Mouse (Mus musculus): Measurements from ENCODE around the gene Yes1. TPM values are rescaled to one million over a fixed set of nuclear protein-coding genes. Genes with fewer than 3 reads are reported as not detected.
A peak's percentile ranks its signal among the peaks of the same experiment; 100 is the strongest.
"Not testable (repeated sequence)": the region's sequence is repeated elsewhere in the genome, so short reads cannot be mapped to it uniquely, and the experiment has no call there.

Yes1 gene
- polyA plus RNA-seq, 1 experiment from 2014 or later = 23.9 TPM

DNA sequence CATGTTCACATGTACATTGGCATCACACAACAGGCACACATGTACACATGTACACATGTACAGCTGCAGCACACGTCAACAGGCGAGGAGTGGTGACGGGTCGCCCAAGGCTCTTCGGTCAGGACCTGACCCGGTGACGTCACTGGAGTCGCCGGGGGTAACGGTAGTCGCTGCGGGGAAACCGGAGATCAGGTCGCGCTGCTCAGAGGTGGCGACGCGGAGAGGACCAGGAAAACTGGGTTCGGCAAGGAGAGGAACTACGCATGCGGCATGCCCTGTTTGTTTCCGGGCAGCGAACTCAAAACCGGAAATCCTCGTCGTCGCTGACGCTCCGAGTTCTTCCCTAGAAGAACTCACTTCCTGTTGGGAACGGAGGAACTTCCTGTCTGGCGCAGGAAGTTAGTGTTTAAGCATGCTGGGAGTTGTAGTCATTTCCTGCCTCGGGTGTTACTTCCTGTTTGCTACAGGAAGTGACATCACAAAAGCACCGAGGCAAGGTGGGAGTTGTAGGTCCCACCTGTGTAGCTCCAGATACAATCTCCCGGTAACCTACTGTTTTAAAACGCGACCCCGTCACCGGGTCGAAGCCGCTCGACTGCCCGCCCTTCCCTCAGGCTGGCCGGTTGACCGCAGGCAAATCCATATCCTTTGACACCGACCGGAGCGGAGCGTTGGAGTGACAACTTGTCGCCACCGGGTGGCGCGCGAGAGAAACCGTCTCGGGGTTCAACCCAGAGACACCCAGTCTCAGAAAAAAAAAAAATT is 102.9 kb downstream of the Yes1 start:
- H3K9ac ChIP-seq (ENCODE audit: low read length) = peak overlapping the region; percentile 88
- H3K36me3 ChIP-seq (ENCODE audit: control insufficient read depth, insufficient read depth) = no peaks in the 10 kb centered on the region
- peak overlapping the region; percentile 95 for H3K27ac ChIP-seq (ENCODE audit: low read length)
- H3K4me3 ChIP-seq (ENCODE audit: low read length) = peak overlapping the region; percentile 90
- no peaks in the 10 kb centered on the region for H3K9me3 ChIP-seq (replicated peaks; ENCODE audit: control insufficient read depth, low read length)
- H3K4me2 ChIP-seq (ENCODE audit: low read depth, low read length) = peak overlapping the region; percentile 63
- H3K4me1 ChIP-seq (ENCODE audit: control insufficient read depth, insufficient read depth, low read length) = peaks cover 6% of the 10 kb centered on the region
- peak; percentile 99 for ATAC-seq (replicated peaks; ENCODE audit: extremely low read depth, insufficient read depth, low FRiP score)
- H3K27me3 ChIP-seq (ENCODE audit: control insufficient read depth, insufficient read depth, low read length) = no peaks in the 10 kb centered on the region
- under 1% methylated on average over 55 of the region's 55 CpGs for WGBS

DNA sequence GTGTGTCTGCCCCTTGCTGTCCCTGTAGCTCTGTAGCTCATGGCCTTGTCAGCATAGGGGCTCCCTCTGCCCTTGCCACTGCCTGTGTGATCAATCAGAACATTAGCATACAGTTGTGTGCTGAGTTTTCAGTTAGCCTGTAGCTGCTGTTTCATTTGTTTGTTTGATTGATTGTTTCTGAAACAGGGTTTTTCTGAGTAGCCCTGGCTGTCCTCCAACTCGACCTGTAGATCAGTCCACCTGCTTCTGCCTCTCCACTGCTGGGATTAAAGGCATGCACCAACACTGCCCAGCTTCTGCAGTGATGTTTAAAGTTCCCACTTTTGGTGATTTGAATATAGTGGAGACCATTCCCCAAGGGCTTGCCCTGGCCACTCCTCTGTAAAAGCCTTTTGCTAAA is 106.8 kb downstream of the Yes1 start:
- Histone ChIP-seq H3K9ac (ENCODE audit: low read length) (no peak overlapping the region), H3K27ac (ENCODE audit: low read length) (no peak overlapping the region), H3K27me3 (ENCODE audit: control insufficient read depth, insufficient read depth, low read length) (no peaks in the 10 kb centered on the region), H3K4me3 (ENCODE audit: low read length) (no peak overlapping the region), H3K4me1 (ENCODE audit: control insufficient read depth, insufficient read depth, low read length) (peaks cover 4% of the 10 kb centered on the region), H3K4me2 (ENCODE audit: low read depth, low read length) (no peak overlapping the region), H3K36me3 (ENCODE audit: control insufficient read depth, insufficient read depth) (no peaks in the 10 kb centered on the region), H3K9me3 (replicated peaks; ENCODE audit: control insufficient read depth, low read length) (no peaks in the 10 kb centered on the region)
- ATAC-seq (replicated peaks; ENCODE audit: extremely low read depth, insufficient read depth, low FRiP score) = no peak
- 43% methylated on average over 1 of the region's 1 CpGs for WGBS

DNA sequence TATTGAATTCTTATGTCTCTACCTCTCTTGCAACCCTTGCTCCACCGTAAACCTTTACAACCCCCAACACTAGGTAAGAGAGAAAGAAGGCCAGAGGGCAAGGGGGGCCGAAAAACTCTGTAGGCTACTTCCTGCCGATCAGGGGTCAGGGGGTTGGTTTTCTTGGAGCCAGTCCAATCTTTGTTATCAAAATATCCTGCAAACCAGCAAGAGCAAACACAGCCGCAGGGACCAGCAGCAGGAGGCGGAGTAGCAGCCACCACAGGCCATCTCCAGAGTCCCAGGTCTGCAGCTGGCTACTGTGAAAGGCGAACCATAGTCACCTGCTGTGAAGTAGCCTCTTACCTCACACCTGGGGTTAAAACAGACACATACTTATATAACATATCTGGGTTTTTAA is 107.9 kb downstream of the Yes1 start:
- no peak overlapping the region for H3K27ac ChIP-seq (ENCODE audit: low read length)
- H3K4me2 ChIP-seq (ENCODE audit: low read depth, low read length) = no peak overlapping the region
- no peaks in the 10 kb centered on the region for H3K36me3 ChIP-seq (ENCODE audit: control insufficient read depth, insufficient read depth)
- no peaks in the 10 kb centered on the region for H3K4me1 ChIP-seq (ENCODE audit: control insufficient read depth, insufficient read depth, low read length)
- H3K9ac ChIP-seq (ENCODE audit: low read length) = no peak overlapping the region
- no peaks in the 10 kb centered on the region for H3K9me3 ChIP-seq (replicated peaks; ENCODE audit: control insufficient read depth, low read length)
- WGBS = 41% methylated on average over 6 of the region's 6 CpGs
- ATAC-seq (replicated peaks; ENCODE audit: extremely low read depth, insufficient read depth, low FRiP score) = no peak
- H3K4me3 ChIP-seq (ENCODE audit: low read length) = no peak overlapping the region
- H3K27me3 ChIP-seq (ENCODE audit: control insufficient read depth, insufficient read depth, low read length) = no peaks in the 10 kb centered on the region

DNA sequence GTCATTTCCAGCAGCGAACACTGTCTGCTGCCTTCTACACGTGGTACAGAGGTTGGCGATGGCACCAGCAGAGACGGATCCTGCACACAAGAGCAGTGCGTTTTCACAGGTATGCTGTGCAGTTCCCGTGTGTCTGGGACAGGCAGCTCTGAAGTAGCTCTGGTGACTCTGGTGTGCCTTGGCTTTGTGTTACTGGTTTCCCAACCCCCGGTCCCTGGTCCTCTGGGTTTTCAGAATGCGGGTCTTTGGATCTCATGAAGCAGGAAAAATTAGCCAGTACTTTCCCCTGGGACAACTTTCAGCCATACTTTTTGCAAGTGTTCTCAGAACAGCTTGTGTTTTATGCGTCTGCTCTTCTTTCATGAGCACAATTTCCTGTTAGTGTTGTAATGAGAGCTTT is 109.4 kb downstream of the Yes1 start:
- Histone ChIP-seq H3K9ac (ENCODE audit: low read length) (no peak overlapping the region), H3K36me3 (ENCODE audit: control insufficient read depth, insufficient read depth) (no peaks in the 10 kb centered on the region), H3K4me3 (ENCODE audit: low read length) (no peak overlapping the region), H3K4me2 (ENCODE audit: low read depth, low read length) (no peak overlapping the region), H3K27ac (ENCODE audit: low read length) (no peak overlapping the region), H3K9me3 (replicated peaks; ENCODE audit: control insufficient read depth, low read length) (no peaks in the 10 kb centered on the region), H3K4me1 (ENCODE audit: control insufficient read depth, insufficient read depth, low read length) (no peaks in the 10 kb centered on the region), H3K27me3 (ENCODE audit: control insufficient read depth, insufficient read depth, low read length) (no peaks in the 10 kb centered on the region)
- ATAC-seq (replicated peaks; ENCODE audit: extremely low read depth, insufficient read depth, low FRiP score) = no peak
- 84% methylated on average over 9 of the region's 9 CpGs for WGBS

DNA sequence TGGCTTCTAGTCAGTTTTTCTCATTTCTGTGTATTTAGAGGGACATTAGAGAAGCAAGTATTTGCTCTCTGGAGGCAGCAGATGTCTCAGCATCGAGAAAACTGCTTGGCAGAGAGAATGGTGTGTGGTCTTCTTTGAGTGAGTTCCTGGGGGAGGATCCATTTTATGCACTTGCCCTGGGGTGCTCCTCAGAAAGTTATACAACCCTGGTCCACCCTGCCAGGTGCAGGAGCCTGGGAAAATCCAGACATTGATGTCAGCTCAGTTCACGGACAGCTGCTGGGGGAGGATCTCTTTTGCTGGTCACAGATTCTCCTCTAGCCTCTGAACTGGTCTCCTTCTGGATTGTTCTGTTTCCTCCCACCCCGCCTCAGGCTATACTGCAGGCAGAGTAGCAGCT is 110.3 kb downstream of the Yes1 start:
- Histone ChIP-seq H3K9ac (ENCODE audit: low read length) (no peak overlapping the region), H3K4me1 (ENCODE audit: control insufficient read depth, insufficient read depth, low read length) (no peaks in the 10 kb centered on the region), H3K4me2 (ENCODE audit: low read depth, low read length) (no peak overlapping the region), H3K27me3 (ENCODE audit: control insufficient read depth, insufficient read depth, low read length) (no peaks in the 10 kb centered on the region), H3K4me3 (ENCODE audit: low read length) (no peak overlapping the region), H3K36me3 (ENCODE audit: control insufficient read depth, insufficient read depth) (no peaks in the 10 kb centered on the region), H3K9me3 (replicated peaks; ENCODE audit: control insufficient read depth, low read length) (no peaks in the 10 kb centered on the region), H3K27ac (ENCODE audit: low read length) (no peak overlapping the region)
- 64% methylated on average over 3 of the region's 3 CpGs for WGBS
- ATAC-seq (replicated peaks; ENCODE audit: extremely low read depth, insufficient read depth, low FRiP score) = no peak

DNA sequence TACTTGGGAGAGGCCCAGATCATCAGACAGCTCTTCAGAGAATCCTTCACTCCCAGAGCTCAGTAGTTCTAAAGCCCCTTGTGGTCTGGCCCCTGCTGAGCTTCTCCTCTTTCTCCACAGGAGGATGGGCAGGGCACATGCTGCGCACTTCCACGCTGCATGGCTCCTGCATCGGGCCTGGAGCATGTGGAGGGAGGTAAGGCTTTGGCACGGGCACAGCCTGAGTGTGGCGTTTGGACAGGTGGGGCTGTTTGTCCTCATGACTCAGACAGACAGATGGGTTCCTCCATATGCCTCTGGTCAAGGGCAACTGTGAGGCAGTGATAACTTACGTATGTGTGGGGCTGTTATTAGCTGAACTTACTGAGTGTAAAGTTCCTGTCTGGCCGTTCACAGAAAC is 111.3 kb downstream of the Yes1 start:
- Histone ChIP-seq H3K27me3 (ENCODE audit: control insufficient read depth, insufficient read depth, low read length) (no peaks in the 10 kb centered on the region), H3K36me3 (ENCODE audit: control insufficient read depth, insufficient read depth) (no peaks in the 10 kb centered on the region), H3K27ac (ENCODE audit: low read length) (no peak overlapping the region), H3K4me1 (ENCODE audit: control insufficient read depth, insufficient read depth, low read length) (no peaks in the 10 kb centered on the region), H3K4me2 (ENCODE audit: low read depth, low read length) (no peak overlapping the region), H3K9ac (ENCODE audit: low read length) (no peak overlapping the region), H3K9me3 (replicated peaks; ENCODE audit: control insufficient read depth, low read length) (no peaks in the 10 kb centered on the region), H3K4me3 (ENCODE audit: low read length) (no peak overlapping the region)
- ATAC-seq (replicated peaks; ENCODE audit: extremely low read depth, insufficient read depth, low FRiP score) = no peak
- WGBS = 65% methylated on average over 7 of the region's 7 CpGs

DNA sequence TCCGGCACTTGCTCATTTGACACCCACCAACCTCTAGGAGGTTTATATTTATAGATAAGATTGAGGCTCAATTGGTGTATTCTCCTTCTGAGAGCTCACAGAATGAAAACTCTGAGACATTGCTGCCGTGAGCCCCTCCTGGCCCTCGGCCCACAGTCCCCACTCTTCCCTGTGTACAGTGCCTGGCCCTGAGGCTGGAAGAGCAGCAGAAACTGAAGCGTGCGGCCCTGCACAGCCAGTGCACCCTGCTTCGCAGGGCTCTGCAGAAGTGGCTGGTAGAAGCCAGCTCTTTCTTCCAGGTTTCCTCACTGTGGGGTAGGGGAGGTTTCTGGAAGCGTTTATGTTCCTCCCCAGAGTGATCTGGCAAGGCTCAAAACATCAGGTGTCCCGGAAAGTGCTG is 111.7 kb downstream of the Yes1 start:
- H3K27ac ChIP-seq (ENCODE audit: low read length); H3K9ac ChIP-seq (ENCODE audit: low read length); H3K27me3 ChIP-seq (ENCODE audit: control insufficient read depth, insufficient read depth, low read length); H3K9me3 ChIP-seq (replicated peaks; ENCODE audit: control insufficient read depth, low read length); ATAC-seq (replicated peaks; ENCODE audit: extremely low read depth, insufficient read depth, low FRiP score); H3K4me1 ChIP-seq (ENCODE audit: control insufficient read depth, insufficient read depth, low read length); H3K4me2 ChIP-seq (ENCODE audit: low read depth, low read length); H3K4me3 ChIP-seq (ENCODE audit: low read length); H3K36me3 ChIP-seq (ENCODE audit: control insufficient read depth, insufficient read depth): not testable (repeated sequence)
- 67% methylated on average over 8 of the region's 8 CpGs for WGBS

DNA sequence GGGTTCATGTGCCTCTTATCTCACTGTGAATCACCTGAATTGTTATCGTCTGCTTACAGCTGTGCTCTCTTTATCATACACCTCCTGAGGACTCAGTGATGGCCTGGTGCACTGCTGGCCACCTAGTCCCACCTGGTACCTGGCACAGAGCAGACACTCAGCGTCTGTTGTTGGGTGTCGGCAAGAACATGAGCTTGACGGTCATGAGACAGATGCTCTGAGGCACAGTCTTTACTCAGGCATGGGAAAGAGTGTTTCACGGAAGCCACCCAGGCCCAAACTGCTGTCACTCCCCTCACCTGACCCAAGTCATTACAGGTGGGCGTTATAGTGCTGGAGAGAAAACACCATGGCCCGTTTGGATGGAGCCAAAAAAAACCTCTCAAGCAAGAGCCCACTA is 113.0 kb downstream of the Yes1 start:
- WGBS = 78% methylated on average over 7 of the region's 7 CpGs
- ATAC-seq (replicated peaks; ENCODE audit: extremely low read depth, insufficient read depth, low FRiP score) = no peak
- no peaks in the 10 kb centered on the region for H3K9me3 ChIP-seq (replicated peaks; ENCODE audit: control insufficient read depth, low read length)
- H3K9ac ChIP-seq (ENCODE audit: low read length) = no peak overlapping the region
- no peak overlapping the region for H3K27ac ChIP-seq (ENCODE audit: low read length)
- no peak overlapping the region for H3K4me3 ChIP-seq (ENCODE audit: low read length)
- no peaks in the 10 kb centered on the region for H3K36me3 ChIP-seq (ENCODE audit: control insufficient read depth, insufficient read depth)
- H3K4me2 ChIP-seq (ENCODE audit: low read depth, low read length) = no peak overlapping the region
- H3K4me1 ChIP-seq (ENCODE audit: control insufficient read depth, insufficient read depth, low read length) = no peaks in the 10 kb centered on the region
- no peaks in the 10 kb centered on the region for H3K27me3 ChIP-seq (ENCODE audit: control insufficient read depth, insufficient read depth, low read length)

DNA sequence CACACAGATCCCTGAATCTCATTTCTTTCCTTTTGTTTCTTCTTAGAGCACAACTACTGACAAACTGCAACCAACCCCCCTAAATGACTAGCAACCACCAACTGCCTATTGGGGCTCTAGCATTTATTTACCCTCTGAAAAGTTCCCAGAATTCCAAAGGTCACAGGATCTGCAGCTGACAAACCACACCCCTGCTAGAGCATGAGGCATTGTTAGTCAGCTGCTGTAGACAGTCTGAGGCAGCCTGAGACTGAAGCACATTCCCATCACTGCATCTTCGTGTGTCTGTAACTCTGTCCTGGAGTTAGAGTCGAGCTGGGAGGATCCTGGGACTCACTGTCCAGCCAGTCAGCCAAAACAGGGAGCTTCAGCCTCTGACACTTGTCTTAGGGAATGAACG is 114.4 kb downstream of the Yes1 start:
- H3K9me3 ChIP-seq (replicated peaks; ENCODE audit: control insufficient read depth, low read length); H3K9ac ChIP-seq (ENCODE audit: low read length); H3K4me2 ChIP-seq (ENCODE audit: low read depth, low read length); H3K36me3 ChIP-seq (ENCODE audit: control insufficient read depth, insufficient read depth); H3K27ac ChIP-seq (ENCODE audit: low read length); H3K27me3 ChIP-seq (ENCODE audit: control insufficient read depth, insufficient read depth, low read length); ATAC-seq (replicated peaks; ENCODE audit: extremely low read depth, insufficient read depth, low FRiP score); H3K4me1 ChIP-seq (ENCODE audit: control insufficient read depth, insufficient read depth, low read length); H3K4me3 ChIP-seq (ENCODE audit: low read length): not testable (repeated sequence)
- WGBS = 72% methylated on average over 3 of the region's 3 CpGs

All from heart, embryonic 16.5 days (tissue).